Mouse (Mus musculus) embryo, embryonic 11.5 days (tissue): ENCODE data around the gene Neurl1b.

Experiments used
- DNase-seq: peaks from one replicate; pipeline ENCODE4 v3.0.0-alpha.2; 2012; ENCODE audit warnings: low read depth, low spot score

Gene Neurl1b

GRCm38 (mm10) chr17:26396765-26397164 lies 17.9 kb upstream of the Neurl1b start:
- DNase-seq, result no peak

- DNase-seq, result no peak
Measured at GRCm38 (mm10) chr17:26397339-26397738, 17.3 kb upstream of the Neurl1b start.

- no peak for DNase-seq
Measured at GRCm38 (mm10) chr17:26405340-26406100, 9.1 kb upstream of the Neurl1b start.

GRCm38 (mm10) chr17:26412967-26413366 lies 1.7 kb upstream of the Neurl1b start:
- DNase-seq, result no peak

- DNase-seq, result no peak
Measured at GRCm38 (mm10) chr17:26414184-26414522, 476 bp upstream of the Neurl1b start.

GRCm38 (mm10) chr17:26415355-26415865 lies 781 bp downstream of the Neurl1b start:
- no peak for DNase-seq

- no peak for DNase-seq
Measured at GRCm38 (mm10) chr17:26416141-26416540, 1.5 kb downstream of the Neurl1b start.

GRCm38 (mm10) chr17:26417770-26418421 lies 3.3 kb downstream of the Neurl1b start:
- DNase-seq, result no peak

- DNase-seq, result no peak
Measured at GRCm38 (mm10) chr17:26420491-26421247, 6.0 kb downstream of the Neurl1b start.

- no peak for DNase-seq
Measured at GRCm38 (mm10) chr17:26421561-26421960, 6.9 kb downstream of the Neurl1b start.

- no peak for DNase-seq
Measured at GRCm38 (mm10) chr17:26422390-26422789, 7.8 kb downstream of the Neurl1b start.

GRCm38 (mm10) chr17:26423967-26424641 lies 9.5 kb downstream of the Neurl1b start:
- DNase-seq, result no peak

GRCm38 (mm10) chr17:26424973-26425735 lies 10.5 kb downstream of the Neurl1b start:
- DNase-seq, result no peak

GRCm38 (mm10) chr17:26433295-26433694 lies 18.7 kb downstream of the Neurl1b start:
- no peak for DNase-seq

- no peak for DNase-seq
Measured at GRCm38 (mm10) chr17:26437089-26437815, 22.6 kb downstream of the Neurl1b start.

GRCm38 (mm10) chr17:26439001-26439400 lies 24.4 kb downstream of the Neurl1b start:
- no peak for DNase-seq

- DNase-seq, result no peak
Measured at GRCm38 (mm10) chr17:26441024-26441423, 26.4 kb downstream of the Neurl1b start.

GRCm38 (mm10) chr17:26442197-26442596 lies 27.6 kb downstream of the Neurl1b start:
- no peak for DNase-seq

- DNase-seq, result no peak
Measured at GRCm38 (mm10) chr17:26443865-26444264, 29.2 kb downstream of the Neurl1b start.

- DNase-seq, result no peak
Measured at GRCm38 (mm10) chr17:26449472-26449871, 34.8 kb downstream of the Neurl1b start.
